Mouse (Mus musculus): Measurements from ENCODE around the gene Aar2. TPM values are rescaled to one million over a fixed set of nuclear protein-coding genes. Genes with fewer than 3 reads are reported as not detected.

Aar2 gene
- polyA plus RNA-seq, 2 experiments, result 22.9 to 36.8 TPM

DNA sequence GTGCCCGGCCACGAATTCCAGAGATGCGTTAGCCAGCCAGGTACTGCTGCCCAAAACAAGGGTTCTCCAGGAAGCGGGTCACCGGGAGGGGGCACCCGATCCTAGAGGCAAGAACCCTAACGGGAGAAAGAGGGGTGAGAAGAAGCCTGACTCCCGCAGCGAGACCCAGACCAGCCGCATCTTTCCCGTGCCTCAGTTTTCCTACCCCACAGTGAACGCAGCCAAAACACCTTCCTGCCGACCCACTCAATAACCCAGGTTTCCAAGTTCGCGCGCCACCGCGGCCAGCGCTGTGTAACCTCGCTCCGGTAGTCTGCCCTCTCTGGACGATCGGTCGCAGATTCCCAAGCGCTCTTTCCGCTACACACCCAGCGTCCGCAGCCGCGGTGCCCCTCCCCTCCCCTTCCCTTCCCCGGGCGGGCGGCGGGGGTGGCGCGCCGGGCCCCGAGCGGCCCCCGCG, 65.7 kb downstream of the Aar2 start:
- Histone ChIP-seq H3K4me1 (ENCODE audit: control insufficient read depth, insufficient read depth, low read length) (peaks cover 9% of the 10 kb centered on the region; the same call in 1 of the 2 replicates), H3K36me3 (ENCODE audit: control insufficient read depth, insufficient read depth, low read length) (no peaks in the 10 kb centered on the region), H3K27me3 (ENCODE audit: control insufficient read depth, insufficient read depth, low read length) (peaks cover 54% of the 10 kb centered on the region), H3K9me3 (ENCODE audit: control insufficient read depth, low read length) (no peaks in the 10 kb centered on the region), H3K4me3 (replicated peaks; ENCODE audit: low read length) (peak overlapping the region; percentile 71), H3K4me2 (replicated peaks; ENCODE audit: low read depth, low read length, severe bottlenecking) (peak overlapping the region; percentile 97), H3K27ac (replicated peaks; ENCODE audit: low read depth, low read length) (no peak overlapping the region), H3K9ac (ENCODE audit: low read depth, low read length, severe bottlenecking) (peak overlapping the region; percentile 58)
- ATAC-seq (ENCODE audit: low FRiP score, low read depth) (peak; percentile 32), DNase-seq (ENCODE audit: low spot score) (no peak)
- TF ChIP-seq POLR2A (IDR thresholded peaks at IDR 0.05; ENCODE audit: borderline replicate concordance, extremely low read depth, insufficient read depth, insufficient read length), result no peak
- 1% methylated on average over 39 of the region's 41 CpGs for WGBS

DNA sequence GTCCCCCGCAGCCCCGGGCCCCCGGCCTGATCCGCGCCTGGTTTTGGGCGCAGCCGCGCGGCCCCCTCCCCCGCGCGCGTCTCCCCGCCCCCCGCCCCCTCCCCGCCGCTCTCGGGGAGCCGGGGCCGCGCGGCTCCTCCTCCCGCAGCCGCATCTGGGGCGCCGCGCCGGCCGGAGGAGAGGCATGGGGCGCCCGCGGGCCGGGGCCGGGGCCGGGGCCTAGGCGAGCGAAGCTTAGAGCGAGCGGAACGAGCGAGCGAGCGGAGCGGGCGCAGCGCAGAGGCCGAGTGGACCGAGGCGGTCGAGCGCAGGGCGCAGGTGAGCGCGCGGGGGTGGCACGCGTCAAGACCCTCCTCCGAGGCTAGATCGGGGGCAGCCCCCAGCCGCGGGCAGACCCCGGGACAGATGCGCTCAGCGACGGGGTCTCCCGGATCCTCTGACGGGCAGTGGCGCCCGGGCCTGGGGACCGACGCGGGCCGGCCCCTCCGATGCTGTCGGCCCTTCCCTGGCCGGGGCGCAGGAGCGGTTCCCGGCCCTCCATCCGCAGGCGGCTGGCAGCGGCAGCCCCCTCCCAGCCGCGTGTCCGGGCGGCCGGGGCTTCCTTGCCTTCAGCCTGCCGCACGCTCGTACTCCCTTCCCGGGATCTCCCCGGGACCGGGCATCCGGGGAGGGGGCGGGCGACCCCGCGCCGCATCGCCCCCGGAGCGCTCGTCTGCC, 66.3 kb downstream of the Aar2 start, which contains the start of gene Dlgap4:
Gene Dlgap4 (plus strand): TSS at position 165 of the 717 bp plus-strand sequence.
- Histone ChIP-seq H3K4me3 (replicated peaks; ENCODE audit: low read length) (peak within 1 kb of the TSS; percentile 71), H3K27ac (replicated peaks; ENCODE audit: low read depth, low read length) (no peak within 1 kb of the TSS)
- under 1% methylated on average over 48 of the region's 103 CpGs for WGBS

DNA sequence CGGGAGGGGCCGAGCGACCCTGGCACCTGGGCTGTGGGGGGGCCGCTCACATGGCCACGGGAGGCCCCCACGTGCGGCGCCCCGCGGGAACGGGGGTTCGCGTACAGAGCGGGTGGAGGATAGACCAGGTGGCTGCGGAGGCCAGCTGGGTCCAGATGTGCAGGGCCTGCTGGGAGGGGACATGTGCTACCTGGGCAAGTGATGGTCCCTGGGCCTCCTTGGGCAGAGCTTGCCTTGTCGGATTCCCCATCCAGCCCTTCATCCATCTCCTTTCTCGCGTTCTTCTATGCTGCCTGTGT, 66.8 kb downstream of the Aar2 start:
- 0% methylated on average over 14 of the region's 18 CpGs for WGBS
- no peak for TF ChIP-seq POLR2A (IDR thresholded peaks at IDR 0.05; ENCODE audit: borderline replicate concordance, extremely low read depth, insufficient read depth, insufficient read length)
- H3K4me2 ChIP-seq (replicated peaks; ENCODE audit: low read depth, low read length, severe bottlenecking), result peak overlapping the region; percentile 97
- no peaks in the 10 kb centered on the region for H3K9me3 ChIP-seq (ENCODE audit: control insufficient read depth, low read length)
- ATAC-seq (ENCODE audit: low FRiP score, low read depth), result no peak
- peaks cover 9% of the 10 kb centered on the region; the same call in 1 of the 2 replicates for H3K4me1 ChIP-seq (ENCODE audit: control insufficient read depth, insufficient read depth, low read length)
- H3K4me3 ChIP-seq (replicated peaks; ENCODE audit: low read length), result peak overlapping the region; percentile 71
- no peaks in the 10 kb centered on the region for H3K36me3 ChIP-seq (ENCODE audit: control insufficient read depth, insufficient read depth, low read length)
- peaks cover 59% of the 10 kb centered on the region for H3K27me3 ChIP-seq (ENCODE audit: control insufficient read depth, insufficient read depth, low read length)
- H3K9ac ChIP-seq (ENCODE audit: low read depth, low read length, severe bottlenecking), result peak overlapping the region; percentile 58
- no peak for DNase-seq (ENCODE audit: low spot score)
- no peak overlapping the region for H3K27ac ChIP-seq (replicated peaks; ENCODE audit: low read depth, low read length)

More for the DNA sequence above, 66.3 kb downstream of the Aar2 start, which contains the start of gene Dlgap4:
- Histone ChIP-seq H3K4me2 (replicated peaks; ENCODE audit: low read depth, low read length, severe bottlenecking) (peak within 1 kb of the TSS; percentile 97), H3K9ac (ENCODE audit: low read depth, low read length, severe bottlenecking) (peak within 1 kb of the TSS; percentile 58), H3K4me1 (ENCODE audit: control insufficient read depth, insufficient read depth, low read length) (peaks cover 9% of the 10 kb centered on the region; the same call in 1 of the 2 replicates), H3K36me3 (ENCODE audit: control insufficient read depth, insufficient read depth, low read length) (no peaks in the 10 kb centered on the region), H3K9me3 (ENCODE audit: control insufficient read depth, low read length) (no peaks in the 10 kb centered on the region), H3K27me3 (ENCODE audit: control insufficient read depth, insufficient read depth, low read length) (peaks cover 59% of the 10 kb centered on the region)
- ATAC-seq (ENCODE audit: low FRiP score, low read depth) (peak; percentile 80), DNase-seq (ENCODE audit: low spot score) (no peak)
- TF ChIP-seq POLR2A (IDR thresholded peaks at IDR 0.05; ENCODE audit: borderline replicate concordance, extremely low read depth, insufficient read depth, insufficient read length), result no peak

DNA sequence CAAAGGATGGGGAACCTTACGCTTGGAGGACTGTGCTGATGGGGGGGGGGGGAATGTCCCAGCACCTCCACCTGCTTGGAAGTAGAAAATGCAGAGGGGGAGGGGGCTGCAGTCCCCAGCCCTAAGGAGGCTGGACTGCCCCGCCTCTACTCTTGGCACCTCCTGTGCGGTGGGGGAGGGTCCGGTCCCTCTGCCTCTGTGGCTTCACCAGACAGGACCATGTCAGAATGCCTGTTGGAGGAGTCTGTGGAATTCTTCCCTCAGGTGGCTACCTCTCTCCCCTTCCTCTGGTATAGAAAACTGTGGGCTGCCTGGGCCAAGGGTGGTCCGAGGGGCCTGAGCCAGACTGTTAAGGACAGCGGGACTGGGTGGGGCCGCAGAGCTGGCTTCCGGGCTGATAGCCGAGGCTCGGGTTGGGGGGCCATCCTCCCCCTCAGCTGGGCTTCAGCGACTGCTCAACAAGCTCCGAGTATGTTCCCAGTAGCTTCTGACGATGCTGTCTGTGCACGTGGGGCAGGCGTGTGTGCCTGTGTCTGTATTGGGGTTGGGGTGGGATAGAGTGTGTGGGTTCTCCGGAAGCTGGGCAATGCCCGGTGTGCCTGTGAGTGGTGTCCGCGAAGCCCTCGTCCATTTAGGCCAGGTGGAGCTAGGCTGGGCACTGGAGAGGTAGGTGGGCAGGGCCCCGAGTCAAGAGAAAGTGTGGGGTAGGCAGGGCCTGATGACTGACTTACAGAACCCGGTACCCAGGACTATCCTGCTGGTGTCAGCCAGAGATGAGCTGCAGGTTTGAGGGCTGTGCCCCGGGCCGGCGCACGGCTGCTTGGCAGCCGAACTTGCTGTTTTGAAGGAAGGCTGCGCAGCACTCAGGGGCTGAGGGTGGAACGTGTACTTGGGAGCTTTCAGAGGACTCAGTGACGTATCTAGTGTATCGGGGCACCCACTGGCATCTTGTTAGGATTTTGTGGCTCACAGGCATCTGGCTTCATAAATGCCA, 67.6 kb downstream of the Aar2 start:
- Histone ChIP-seq H3K9ac (ENCODE audit: low read depth, low read length, severe bottlenecking) (peak overlapping the region; percentile 58; the same call in 1 of the 2 replicates), H3K4me1 (ENCODE audit: control insufficient read depth, insufficient read depth, low read length) (peaks cover 9% of the 10 kb centered on the region; the same call in 1 of the 2 replicates), H3K4me2 (replicated peaks; ENCODE audit: low read depth, low read length, severe bottlenecking) (peak overlapping the region; percentile 97), H3K4me3 (replicated peaks; ENCODE audit: low read length) (peak overlapping the region; percentile 71), H3K9me3 (ENCODE audit: control insufficient read depth, low read length) (no peaks in the 10 kb centered on the region), H3K27ac (replicated peaks; ENCODE audit: low read depth, low read length) (no peak overlapping the region), H3K27me3 (ENCODE audit: control insufficient read depth, insufficient read depth, low read length) (peaks cover 59% of the 10 kb centered on the region), H3K36me3 (ENCODE audit: control insufficient read depth, insufficient read depth, low read length) (no peaks in the 10 kb centered on the region)
- 10% methylated on average over 28 of the region's 31 CpGs for WGBS
- DNase-seq (ENCODE audit: low spot score) (no peak), ATAC-seq (ENCODE audit: low FRiP score, low read depth) (no peak)
- no peak for TF ChIP-seq POLR2A (IDR thresholded peaks at IDR 0.05; ENCODE audit: borderline replicate concordance, extremely low read depth, insufficient read depth, insufficient read length)

DNA sequence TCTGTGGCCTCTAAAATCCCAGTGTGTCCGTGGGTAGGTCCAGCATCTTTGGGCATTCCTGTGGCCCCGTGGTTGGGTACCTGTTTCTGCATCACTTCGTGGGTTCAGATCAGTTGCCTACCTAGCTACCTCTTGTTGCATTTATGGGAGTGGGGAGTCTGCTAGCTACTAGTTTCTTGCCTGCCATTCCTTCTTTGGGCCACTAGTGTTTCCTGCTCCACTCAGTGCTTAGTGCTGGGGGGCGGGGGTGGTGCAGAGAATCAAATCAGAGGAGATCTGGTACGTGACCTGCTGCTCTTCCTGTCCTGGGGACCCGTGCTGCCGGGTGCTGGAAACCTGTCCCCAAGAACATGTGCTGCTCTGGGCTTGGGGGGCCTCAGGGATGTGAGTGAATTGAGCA, 69.1 kb downstream of the Aar2 start:
- DNase-seq (ENCODE audit: low spot score), result no peak

More for the DNA sequence above, 69.1 kb downstream of the Aar2 start:
- no peak overlapping the region for H3K4me2 ChIP-seq (replicated peaks; ENCODE audit: low read depth, low read length, severe bottlenecking)
- peaks cover 55% of the 10 kb centered on the region for H3K27me3 ChIP-seq (ENCODE audit: control insufficient read depth, insufficient read depth, low read length)
- no peak overlapping the region for H3K9ac ChIP-seq (ENCODE audit: low read depth, low read length, severe bottlenecking)
- H3K9me3 ChIP-seq (ENCODE audit: control insufficient read depth, low read length), result no peaks in the 10 kb centered on the region
- no peak for ATAC-seq (ENCODE audit: low FRiP score, low read depth)
- peaks cover 9% of the 10 kb centered on the region; the same call in 1 of the 2 replicates for H3K4me1 ChIP-seq (ENCODE audit: control insufficient read depth, insufficient read depth, low read length)
- no peak for TF ChIP-seq POLR2A (IDR thresholded peaks at IDR 0.05; ENCODE audit: borderline replicate concordance, extremely low read depth, insufficient read depth, insufficient read length)
- WGBS, result 72% methylated on average over 7 of the region's 7 CpGs
- H3K4me3 ChIP-seq (replicated peaks; ENCODE audit: low read length), result no peak overlapping the region
- no peak overlapping the region for H3K27ac ChIP-seq (replicated peaks; ENCODE audit: low read depth, low read length)
- H3K36me3 ChIP-seq (ENCODE audit: control insufficient read depth, insufficient read depth, low read length), result no peaks in the 10 kb centered on the region
